Mouse (Mus musculus): ENCODE data around the gene Casz1. TPM values are rescaled to one million over a fixed set of nuclear protein-coding genes. Genes with fewer than 3 reads are reported as not detected.

The Casz1 gene
- polyA plus RNA-seq, 1 experiment from 2014 or later = 16.1 TPM

- Histone ChIP-seq H3K4me3 (ENCODE audit: low read depth, low read length) (no peak overlapping the region), H3K27ac (ENCODE audit: low read depth, low read length) (peak overlapping the region; percentile 68; the same call in 1 of the 2 replicates), H3K27me3 (ENCODE audit: control insufficient read depth, insufficient read depth, low read length) (peaks cover 27% of the 10 kb centered on the region), H3K4me1 (ENCODE audit: control insufficient read depth, insufficient read depth, low read length) (peaks cover 21% of the 10 kb centered on the region), H3K9ac (replicated peaks; ENCODE audit: low read depth, low read length) (no peak overlapping the region), H3K9me3 (ENCODE audit: control insufficient read depth, low read length) (no peaks in the 10 kb centered on the region), H3K36me3 (ENCODE audit: control insufficient read depth, insufficient read depth, low read length) (no peaks in the 10 kb centered on the region), H3K4me2 (ENCODE audit: low read depth, low read length) (no peak overlapping the region)
- WGBS = 18% methylated on average over 17 of the region's 17 CpGs
- no peak for ATAC-seq (ENCODE audit: low read depth)
These were observed 78.2 kb downstream of the Casz1 start for GRCm38 (mm10) chr4:148882360-148882929.

GRCm38 (mm10) chr4:148884596-148884995, 80.4 kb downstream of the Casz1 start:
- Histone ChIP-seq H3K27ac (ENCODE audit: low read depth, low read length) (no peak overlapping the region), H3K27me3 (ENCODE audit: control insufficient read depth, insufficient read depth, low read length) (peaks cover 21% of the 10 kb centered on the region; the same call in 1 of the 2 replicates), H3K4me3 (ENCODE audit: low read depth, low read length) (no peak overlapping the region), H3K36me3 (ENCODE audit: control insufficient read depth, insufficient read depth, low read length) (no peaks in the 10 kb centered on the region), H3K9ac (replicated peaks; ENCODE audit: low read depth, low read length) (no peak overlapping the region), H3K9me3 (ENCODE audit: control insufficient read depth, low read length) (no peaks in the 10 kb centered on the region), H3K4me1 (ENCODE audit: control insufficient read depth, insufficient read depth, low read length) (peaks cover 16% of the 10 kb centered on the region), H3K4me2 (ENCODE audit: low read depth, low read length) (no peak overlapping the region)
- no peak for ATAC-seq (ENCODE audit: low read depth)
- 78% methylated on average over 14 of the region's 14 CpGs for WGBS

- H3K9me3 ChIP-seq (ENCODE audit: control insufficient read depth, low read length) = no peaks in the 10 kb centered on the region
- H3K4me2 ChIP-seq (ENCODE audit: low read depth, low read length) = no peak overlapping the region
- no peak overlapping the region for H3K4me3 ChIP-seq (ENCODE audit: low read depth, low read length)
- peak; percentile 42; the same call in 1 of the 2 replicates for ATAC-seq (ENCODE audit: low read depth)
- 15% methylated on average over 10 of the region's 10 CpGs for WGBS
- peaks cover 21% of the 10 kb centered on the region; the same call in 1 of the 2 replicates for H3K27me3 ChIP-seq (ENCODE audit: control insufficient read depth, insufficient read depth, low read length)
- H3K9ac ChIP-seq (replicated peaks; ENCODE audit: low read depth, low read length) = no peak overlapping the region
- peaks cover 16% of the 10 kb centered on the region for H3K4me1 ChIP-seq (ENCODE audit: control insufficient read depth, insufficient read depth, low read length)
- no peak overlapping the region for H3K27ac ChIP-seq (ENCODE audit: low read depth, low read length)
- no peaks in the 10 kb centered on the region for H3K36me3 ChIP-seq (ENCODE audit: control insufficient read depth, insufficient read depth, low read length)
These were observed 81.2 kb downstream of the Casz1 start for GRCm38 (mm10) chr4:148885401-148885800.

GRCm38 (mm10) chr4:148885921-148886540, 81.8 kb downstream of the Casz1 start:
- Histone ChIP-seq H3K27ac (ENCODE audit: low read depth, low read length) (no peak overlapping the region), H3K27me3 (ENCODE audit: control insufficient read depth, insufficient read depth, low read length) (peaks cover 16% of the 10 kb centered on the region; the same call in 1 of the 2 replicates), H3K4me3 (ENCODE audit: low read depth, low read length) (no peak overlapping the region), H3K36me3 (ENCODE audit: control insufficient read depth, insufficient read depth, low read length) (no peaks in the 10 kb centered on the region), H3K4me2 (ENCODE audit: low read depth, low read length) (no peak overlapping the region), H3K4me1 (ENCODE audit: control insufficient read depth, insufficient read depth, low read length) (peaks cover 20% of the 10 kb centered on the region), H3K9ac (replicated peaks; ENCODE audit: low read depth, low read length) (no peak overlapping the region), H3K9me3 (ENCODE audit: control insufficient read depth, low read length) (no peaks in the 10 kb centered on the region)
- peak; percentile 39; the same call in 1 of the 2 replicates for ATAC-seq (ENCODE audit: low read depth)
- 23% methylated on average over 9 of the region's 9 CpGs for WGBS

- no peaks in the 10 kb centered on the region for H3K36me3 ChIP-seq (ENCODE audit: control insufficient read depth, insufficient read depth, low read length)
- no peak overlapping the region for H3K9ac ChIP-seq (replicated peaks; ENCODE audit: low read depth, low read length)
- H3K27me3 ChIP-seq (ENCODE audit: control insufficient read depth, insufficient read depth, low read length) = peaks cover 7% of the 10 kb centered on the region; the same call in 1 of the 2 replicates
- H3K4me2 ChIP-seq (ENCODE audit: low read depth, low read length) = no peak overlapping the region
- no peak overlapping the region for H3K4me3 ChIP-seq (ENCODE audit: low read depth, low read length)
- ATAC-seq (ENCODE audit: low read depth) = no peak
- H3K9me3 ChIP-seq (ENCODE audit: control insufficient read depth, low read length) = no peaks in the 10 kb centered on the region
- no peak overlapping the region for H3K27ac ChIP-seq (ENCODE audit: low read depth, low read length)
- H3K4me1 ChIP-seq (ENCODE audit: control insufficient read depth, insufficient read depth, low read length) = peaks cover 20% of the 10 kb centered on the region
- WGBS = 37% methylated on average over 8 of the region's 8 CpGs
These were observed 84.0 kb downstream of the Casz1 start for GRCm38 (mm10) chr4:148888229-148888628.

- ATAC-seq (ENCODE audit: low read depth) = no peak
- peaks cover 20% of the 10 kb centered on the region for H3K4me1 ChIP-seq (ENCODE audit: control insufficient read depth, insufficient read depth, low read length)
- H3K4me3 ChIP-seq (ENCODE audit: low read depth, low read length) = no peak overlapping the region
- no peaks in the 10 kb centered on the region for H3K36me3 ChIP-seq (ENCODE audit: control insufficient read depth, insufficient read depth, low read length)
- WGBS = 76% methylated on average over 6 of the region's 6 CpGs
- no peak overlapping the region for H3K4me2 ChIP-seq (ENCODE audit: low read depth, low read length)
- H3K9me3 ChIP-seq (ENCODE audit: control insufficient read depth, low read length) = no peaks in the 10 kb centered on the region
- H3K9ac ChIP-seq (replicated peaks; ENCODE audit: low read depth, low read length) = no peak overlapping the region
- no peak overlapping the region for H3K27ac ChIP-seq (ENCODE audit: low read depth, low read length)
- peaks cover 7% of the 10 kb centered on the region; the same call in 1 of the 2 replicates for H3K27me3 ChIP-seq (ENCODE audit: control insufficient read depth, insufficient read depth, low read length)
These were observed 84.8 kb downstream of the Casz1 start for GRCm38 (mm10) chr4:148889011-148889410.

- H3K9ac ChIP-seq (replicated peaks; ENCODE audit: low read depth, low read length) = no peak overlapping the region; the same call in 1 of the 2 replicates
- no peaks in the 10 kb centered on the region for H3K9me3 ChIP-seq (ENCODE audit: control insufficient read depth, low read length)
- 46% methylated on average over 8 of the region's 8 CpGs for WGBS
- ATAC-seq (ENCODE audit: low read depth) = no peak
- peak overlapping the region; percentile 51; the same call in 1 of the 2 replicates for H3K4me2 ChIP-seq (ENCODE audit: low read depth, low read length)
- H3K4me1 ChIP-seq (ENCODE audit: control insufficient read depth, insufficient read depth, low read length) = peaks cover 21% of the 10 kb centered on the region
- peaks cover 11% of the 10 kb centered on the region for H3K27me3 ChIP-seq (ENCODE audit: control insufficient read depth, insufficient read depth, low read length)
- H3K36me3 ChIP-seq (ENCODE audit: control insufficient read depth, insufficient read depth, low read length) = no peaks in the 10 kb centered on the region
- no peak overlapping the region for H3K27ac ChIP-seq (ENCODE audit: low read depth, low read length)
- no peak overlapping the region for H3K4me3 ChIP-seq (ENCODE audit: low read depth, low read length)
These were observed 86.2 kb downstream of the Casz1 start for GRCm38 (mm10) chr4:148890442-148890841.

- peaks cover 14% of the 10 kb centered on the region; the same call in 1 of the 2 replicates for H3K4me1 ChIP-seq (ENCODE audit: control insufficient read depth, insufficient read depth, low read length)
- H3K27me3 ChIP-seq (ENCODE audit: control insufficient read depth, insufficient read depth, low read length) = peaks cover 14% of the 10 kb centered on the region
- H3K36me3 ChIP-seq (ENCODE audit: control insufficient read depth, insufficient read depth, low read length) = no peaks in the 10 kb centered on the region
- H3K4me2 ChIP-seq (ENCODE audit: low read depth, low read length) = peak overlapping the region; percentile 51
- H3K9me3 ChIP-seq (ENCODE audit: control insufficient read depth, low read length) = no peaks in the 10 kb centered on the region
- H3K4me3 ChIP-seq (ENCODE audit: low read depth, low read length) = peak overlapping the region; percentile 19
- H3K27ac ChIP-seq (ENCODE audit: low read depth, low read length) = no peak overlapping the region
- peak overlapping the region; percentile 47 for H3K9ac ChIP-seq (replicated peaks; ENCODE audit: low read depth, low read length)
- peak; percentile 62; the same call in 1 of the 2 replicates for ATAC-seq (ENCODE audit: low read depth)
- WGBS = 2% methylated on average over 41 of the region's 52 CpGs
These were observed 86.9 kb downstream of the Casz1 start for GRCm38 (mm10) chr4:148890892-148891838.
